Mouse (Mus musculus) bone marrow, adult 2 months (tissue): ENCODE data around the gene Glis1. TPM values are rescaled to one million over a fixed set of nuclear protein-coding genes. Genes with fewer than 3 reads are reported as not detected.

ENCODE experiments used
- H3K27ac ChIP-seq: fragments of 200-500 bp; 2 replicates; pipeline ENCODE4 v1.5.1; 2012; ENCODE audit warnings: low read depth, mild to moderate bottlenecking, control low read depth, inconsistent platforms, low read length; ENCODE audit not compliant: control insufficient read depth, poor library complexity, insufficient read depth
- H3K4me1 ChIP-seq: fragments of 200-500 bp; 2 replicates; pipeline ENCODE4 v1.6.1; 2011; ENCODE audit warnings: low read length; ENCODE audit not compliant: control insufficient read depth, insufficient read depth
- H3K4me3 ChIP-seq: fragments of 200-500 bp; replicated peaks from 2 replicates; pipeline ENCODE3; 2011; ENCODE audit warnings: mild to moderate bottlenecking, low read depth, low read length, control low read depth; ENCODE audit not compliant: control insufficient read depth
- CTCF ChIP-seq: fragments of 200-500 bp; IDR thresholded peaks from 2 replicates; pipeline ENCODE4 v1.5.1; 2011; ENCODE audit warnings: low read length, control low read depth; ENCODE audit not compliant: control insufficient read depth, insufficient read depth
- POLR2A ChIP-seq: fragments of 200-500 bp; IDR thresholded peaks from 2 replicates; pipeline ENCODE4 v1.6.1; 2011; ENCODE audit warnings: low read depth, mild to moderate bottlenecking, control low read depth, low read length, borderline replicate concordance; ENCODE audit not compliant: control insufficient read depth
- WGBS: fragments of 180-500 bp; shearing (Covaris S2); methylation state at CpG from one replicate; pipeline ENCODE4 v1.1.7; 2018; 5-methylcytosine and 5-hydroxymethylcytosine counted together
- polyA plus RNA-seq: library from polyadenylated mRNA; stranded (reverse); fragments of >200 nt; gene quantifications from 2 replicates; pipeline ENCODE4 v1.2.4, GENCODE M21; 2011; ENCODE audit warnings: low replicate concordance; ENCODE audit not compliant: missing spikeins, insufficient read depth, insufficient read length

Glis1 gene
- polyA plus RNA-seq, 1 experiment: not detected

GRCm38 (mm10) chr4:107442288-107442687, 7.9 kb downstream of the Glis1 start:
- TF ChIP-seq POLR2A: no peak
- no peak for TF ChIP-seq CTCF
- no peaks in the 10 kb centered on the region for H3K4me1 ChIP-seq
- 78% methylated on average over 11 of the region's 11 CpGs for WGBS
- H3K27ac ChIP-seq: no peak overlapping the region
- no peak overlapping the region for H3K4me3 ChIP-seq

GRCm38 (mm10) chr4:107442891-107443483, 8.6 kb downstream of the Glis1 start:
- no peaks in the 10 kb centered on the region for H3K4me1 ChIP-seq
- TF ChIP-seq CTCF: no peak
- no peak for TF ChIP-seq POLR2A
- no peak overlapping the region for H3K4me3 ChIP-seq
- 78% methylated on average over 16 of the region's 16 CpGs for WGBS
- H3K27ac ChIP-seq: no peak overlapping the region

GRCm38 (mm10) chr4:107443621-107444020, 9.2 kb downstream of the Glis1 start:
- TF ChIP-seq POLR2A (no peak), CTCF (no peak)

GRCm38 (mm10) chr4:107448481-107448880, 14.1 kb downstream of the Glis1 start:
- Histone ChIP-seq H3K27ac (no peak overlapping the region), H3K4me3 (no peak overlapping the region), H3K4me1 (no peaks in the 10 kb centered on the region)
- 83% methylated on average over 6 of the region's 6 CpGs for WGBS
- no peak for TF ChIP-seq POLR2A
- peak; percentile 13; the same call in 1 of the 2 replicates for TF ChIP-seq CTCF

More at GRCm38 (mm10) chr4:107443621-107444020, 9.2 kb downstream of the Glis1 start:
- H3K4me1 ChIP-seq: no peaks in the 10 kb centered on the region
- no peak overlapping the region for H3K4me3 ChIP-seq
- no peak overlapping the region for H3K27ac ChIP-seq
- WGBS: 82% methylated on average over 11 of the region's 11 CpGs

GRCm38 (mm10) chr4:107449519-107449918, 15.1 kb downstream of the Glis1 start:
- no peaks in the 10 kb centered on the region for H3K4me1 ChIP-seq
- 84% methylated on average over 13 of the region's 13 CpGs for WGBS
- no peak overlapping the region for H3K4me3 ChIP-seq
- H3K27ac ChIP-seq: no peak overlapping the region
- no peak for TF ChIP-seq POLR2A
- TF ChIP-seq CTCF: no peak

- H3K4me1 ChIP-seq: no peaks in the 10 kb centered on the region
- no peak overlapping the region for H3K4me3 ChIP-seq
- TF ChIP-seq POLR2A: no peak
- no peak for TF ChIP-seq CTCF
- 84% methylated on average over 18 of the region's 18 CpGs for WGBS
- no peak overlapping the region for H3K27ac ChIP-seq
Observed at GRCm38 (mm10) chr4:107452266-107453015, 18.1 kb downstream of the Glis1 start.

GRCm38 (mm10) chr4:107453141-107453984, 19.0 kb downstream of the Glis1 start:
- TF ChIP-seq CTCF (peak; percentile 92), POLR2A (no peak)
- no peak overlapping the region for H3K4me3 ChIP-seq
- no peaks in the 10 kb centered on the region for H3K4me1 ChIP-seq
- no peak overlapping the region for H3K27ac ChIP-seq
- 69% methylated on average over 16 of the region's 16 CpGs for WGBS

- Histone ChIP-seq H3K27ac (no peak overlapping the region), H3K4me1 (no peaks in the 10 kb centered on the region), H3K4me3 (no peak overlapping the region)
- 34% methylated on average over 12 of the region's 12 CpGs for WGBS
- TF ChIP-seq POLR2A (no peak), CTCF (no peak)
Observed at GRCm38 (mm10) chr4:107457602-107458001, 23.2 kb downstream of the Glis1 start.
